Mouse (Mus musculus) brown adipose tissue, adult 24 weeks (tissue): ENCODE data around the gene Fam240a. TPM values are rescaled to one million over a fixed set of nuclear protein-coding genes. Genes with fewer than 3 reads are reported as not detected.

Experiments used
- H3K27ac ChIP-seq: fragments of 200-500 bp; replicated peaks from 2 replicates; pipeline ENCODE4 v1.5.1; 2012; ENCODE audit warnings: low read depth, mild to moderate bottlenecking, low read length
- H3K4me1 ChIP-seq: fragments of 200-500 bp; 2 replicates; pipeline ENCODE4 v1.6.1; 2012; ENCODE audit warnings: low read length, mixed read lengths; ENCODE audit not compliant: control insufficient read depth, insufficient read depth, insufficient read length
- H3K4me3 ChIP-seq: fragments of 200-500 bp; 2 replicates; pipeline ENCODE4 v1.5.1; 2012; ENCODE audit warnings: low read depth, mild to moderate bottlenecking, low read length, moderate library complexity; ENCODE audit not compliant: insufficient read depth
- polyA plus RNA-seq: library from polyadenylated mRNA; stranded (reverse); fragments of >200 nt; gene quantifications from 2 replicates; pipeline ENCODE4 v1.2.4, GENCODE M21; 2012; ENCODE audit not compliant: missing spikeins, insufficient read depth, insufficient read length

Gene Fam240a
- polyA plus RNA-seq: not detected in 2 replicates

- Histone ChIP-seq H3K4me1 (no peaks in the 10 kb centered on the region), H3K4me3 (no peak within 1 kb of the TSS), H3K27ac (no peak within 1 kb of the TSS)
These were observed at the start of gene Fam240a for GRCm38 (mm10) chr9:110916786-110917185. Gene Fam240a (minus strand): TSS chr9:110916861.

GRCm38 (mm10) chr9:110965910-110966231 lies 49.2 kb upstream of the Fam240a start:
- Histone ChIP-seq H3K4me3 (no peak overlapping the region), H3K27ac (no peak overlapping the region), H3K4me1 (peaks cover under 1% of the 10 kb centered on the region; the same call in 1 of the 2 replicates)

GRCm38 (mm10) chr9:110965062-110965909 lies 48.6 kb upstream of the Fam240a start:
- no peak overlapping the region for H3K4me3 ChIP-seq
- H3K4me1 ChIP-seq: peaks cover 4% of the 10 kb centered on the region; the same call in 1 of the 2 replicates
- H3K27ac ChIP-seq: no peak overlapping the region

GRCm38 (mm10) chr9:110963566-110964115 lies 47.0 kb upstream of the Fam240a start:
- peaks cover 4% of the 10 kb centered on the region; the same call in 1 of the 2 replicates for H3K4me1 ChIP-seq
- no peak overlapping the region for H3K27ac ChIP-seq
- H3K4me3 ChIP-seq: no peak overlapping the region

GRCm38 (mm10) chr9:110961386-110961785 lies 44.7 kb upstream of the Fam240a start:
- Histone ChIP-seq H3K27ac (no peak overlapping the region), H3K4me3 (no peak overlapping the region), H3K4me1 (peaks cover 4% of the 10 kb centered on the region; the same call in 1 of the 2 replicates)

GRCm38 (mm10) chr9:110960230-110961149 lies 43.8 kb upstream of the Fam240a start:
- no peak overlapping the region for H3K27ac ChIP-seq
- H3K4me1 ChIP-seq: peaks cover 4% of the 10 kb centered on the region; the same call in 1 of the 2 replicates

GRCm38 (mm10) chr9:110959669-110960068 lies 43.0 kb upstream of the Fam240a start:
- Histone ChIP-seq H3K4me3 (no peak overlapping the region), H3K27ac (no peak overlapping the region), H3K4me1 (peaks cover 4% of the 10 kb centered on the region; the same call in 1 of the 2 replicates)

More at GRCm38 (mm10) chr9:110960230-110961149, 43.8 kb upstream of the Fam240a start:
- H3K4me3 ChIP-seq: no peak overlapping the region

GRCm38 (mm10) chr9:110955962-110956361 lies 39.3 kb upstream of the Fam240a start:
- no peak overlapping the region for H3K4me3 ChIP-seq
- H3K27ac ChIP-seq: no peak overlapping the region
- H3K4me1 ChIP-seq: peaks cover 7% of the 10 kb centered on the region; the same call in 1 of the 2 replicates

GRCm38 (mm10) chr9:110954681-110955445 lies 38.2 kb upstream of the Fam240a start:
- H3K4me3 ChIP-seq: no peak overlapping the region
- H3K27ac ChIP-seq: no peak overlapping the region
- 0 out of 2 replicates have a peak, but pooled peaks cover 4% of the 10 kb centered on the region for H3K4me1 ChIP-seq

GRCm38 (mm10) chr9:110953550-110954461 lies 37.1 kb upstream of the Fam240a start:
- 0 out of 2 replicates have a peak, but pooled peaks cover 4% of the 10 kb centered on the region for H3K4me1 ChIP-seq
- peak overlapping the region; percentile 65 for H3K4me3 ChIP-seq
- no peak overlapping the region for H3K27ac ChIP-seq

DNA sequence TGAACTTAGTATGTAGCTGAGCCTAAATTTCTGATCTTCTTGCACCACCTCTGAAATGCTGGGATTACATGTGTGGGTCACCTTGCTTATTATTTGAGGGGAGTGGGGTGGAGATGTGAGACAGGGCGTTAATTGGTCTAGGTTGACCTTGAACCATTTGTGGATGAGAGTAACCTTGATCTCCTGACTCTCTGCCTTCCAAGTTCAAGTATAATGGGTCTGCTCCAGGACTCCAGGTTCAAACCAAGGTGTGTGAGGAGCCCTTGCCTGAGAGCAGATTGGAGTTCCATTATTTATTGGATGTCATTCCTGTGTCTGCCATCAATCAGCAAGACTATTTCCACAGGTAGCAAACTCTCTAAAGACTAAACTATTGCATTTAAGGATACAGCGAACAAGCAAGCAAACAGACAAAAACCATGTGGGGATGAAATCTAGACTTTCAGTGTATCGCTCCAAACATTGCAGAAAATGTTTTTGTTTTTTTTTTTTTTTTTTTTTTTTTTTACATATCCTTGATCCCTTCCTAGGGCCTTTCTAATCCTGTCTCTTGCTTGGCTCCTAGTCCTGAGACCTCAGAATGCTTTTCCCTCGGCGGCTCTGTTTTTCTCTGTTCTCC lies 36.4 kb upstream of the Fam240a start:
- H3K4me3 ChIP-seq: peak overlapping the region; percentile 65
- no peak overlapping the region for H3K27ac ChIP-seq
- 0 out of 2 replicates have a peak, but pooled peaks cover 4% of the 10 kb centered on the region for H3K4me1 ChIP-seq

GRCm38 (mm10) chr9:110952398-110952797 lies 35.7 kb upstream of the Fam240a start:
- H3K4me1 ChIP-seq: 0 out of 2 replicates have a peak, but pooled peaks cover 4% of the 10 kb centered on the region
- H3K27ac ChIP-seq: no peak overlapping the region
- no peak overlapping the region for H3K4me3 ChIP-seq

GRCm38 (mm10) chr9:110951866-110952265 lies 35.2 kb upstream of the Fam240a start:
- H3K4me1 ChIP-seq: 0 out of 2 replicates have a peak, but pooled peaks cover 4% of the 10 kb centered on the region
- H3K4me3 ChIP-seq: no peak overlapping the region
- H3K27ac ChIP-seq: no peak overlapping the region
